Mouse (Mus musculus) lung, embryonic 14.5 days (tissue): Measurements from ENCODE around the gene Fdx1. TPM values are rescaled to one million over a fixed set of nuclear protein-coding genes. Genes with fewer than 3 reads are reported as not detected.

Source experiments
- ATAC-seq: fragments of 200-750 bp; cut with Nextera tagmentation; 2 replicates; pipeline ENCODE4 v1.8.0; 2017; ENCODE audit warnings: mild to moderate bottlenecking, moderate TSS enrichment, moderate library complexity; ENCODE audit not compliant: insufficient read depth
- DNase-seq: peaks from one replicate; pipeline ENCODE4 v3.0.0-alpha.2; 2015
- H3K27ac ChIP-seq: fragments of 300-500 bp; sonication (generic); 2 replicates; pipeline ENCODE4 v1.5.1; 2014; ENCODE audit warnings: low read depth, mild to moderate bottlenecking, moderate library complexity
- H3K27me3 ChIP-seq: fragments of 300-500 bp; sonication (generic); 2 replicates; pipeline ENCODE4 v1.6.1; 2014; ENCODE audit warnings: low read length, control low read depth; ENCODE audit not compliant: insufficient read depth
- H3K36me3 ChIP-seq: fragments of 300-500 bp; sonication (generic); 2 replicates; pipeline ENCODE4 v1.6.1; 2014; ENCODE audit warnings: control low read depth; ENCODE audit not compliant: insufficient read depth
- H3K4me1 ChIP-seq: fragments of 300-500 bp; sonication (generic); 2 replicates; pipeline ENCODE4 v1.6.1; 2014; ENCODE audit warnings: antibody characterized with exemption, control low read depth; ENCODE audit not compliant: insufficient read depth
- H3K4me2 ChIP-seq: fragments of 300-500 bp; sonication (generic); 2 replicates; pipeline ENCODE4 v1.6.1; 2014; ENCODE audit warnings: mild to moderate bottlenecking
- H3K4me3 ChIP-seq: fragments of 300-500 bp; sonication (generic); 2 replicates; pipeline ENCODE4 v1.5.1; 2014; ENCODE audit warnings: low read depth, low read length
- H3K9ac ChIP-seq: fragments of 300-500 bp; sonication (generic); 2 replicates; pipeline ENCODE4 v1.6.1; 2014
- H3K9me3 ChIP-seq: fragments of 300-500 bp; sonication (generic); 2 replicates; pipeline ENCODE4 v1.6.1; 2016; ENCODE audit warnings: low read depth, low read length, control low read depth
- CTCF ChIP-seq: IDR thresholded peaks from 2 replicates; pipeline ENCODE4 v1.5.1; 2016; ENCODE audit warnings: antibody characterized with exemption, low read depth
- WGBS: fragments of 180-500 bp; shearing (Covaris S2); extraction: QIAGEN DNeasy Blood & Tissue Kit; methylation state at CpG from one replicate; pipeline ENCODE4 v1.1.7; 2014; 5-methylcytosine and 5-hydroxymethylcytosine counted together
- polyA plus RNA-seq: library from polyadenylated mRNA; unstranded; fragments of >200 nt; fragmentation: Nextera tagmentation; extraction: Ambion mirVana; gene quantifications from 2 replicates; pipeline ENCODE4 v1.2.1, GENCODE M21; 2014

Fdx1 gene
- polyA plus RNA-seq, 1 experiment from 2014 or later, result 98.5 TPM

DNA sequence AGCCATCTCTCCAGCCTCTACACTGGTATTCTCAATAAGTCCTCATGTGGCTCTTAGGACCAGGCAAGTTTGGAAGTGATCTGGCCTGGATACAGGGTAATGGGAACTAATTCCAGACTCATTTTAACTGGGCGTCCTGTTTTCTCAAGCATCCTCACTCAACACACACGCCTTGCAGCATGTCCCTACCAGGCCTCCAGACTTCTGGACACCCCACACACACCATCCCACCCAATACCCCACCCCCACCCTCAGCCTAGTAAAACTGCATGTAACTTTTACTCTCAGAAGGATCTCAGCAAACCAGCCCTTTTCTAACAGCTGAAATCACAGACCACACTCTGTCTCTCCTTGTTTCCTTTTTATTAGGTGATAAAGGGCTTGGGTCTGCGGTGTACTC lies 35.7 kb downstream of the Fdx1 start:
- Histone ChIP-seq H3K4me3 (no peak overlapping the region), H3K27me3 (no peaks in the 10 kb centered on the region), H3K36me3 (no peaks in the 10 kb centered on the region), H3K4me2 (no peak overlapping the region), H3K9me3 (no peaks in the 10 kb centered on the region), H3K9ac (no peak overlapping the region), H3K4me1 (peaks cover 14% of the 10 kb centered on the region), H3K27ac (peak overlapping the region; percentile 84)
- peak; percentile 27 for DNase-seq
- ATAC-seq, result peak; percentile 13; the same call in 1 of the 2 replicates
- TF ChIP-seq CTCF, result no peak
- WGBS, result 49% methylated on average over 3 of the region's 3 CpGs

DNA sequence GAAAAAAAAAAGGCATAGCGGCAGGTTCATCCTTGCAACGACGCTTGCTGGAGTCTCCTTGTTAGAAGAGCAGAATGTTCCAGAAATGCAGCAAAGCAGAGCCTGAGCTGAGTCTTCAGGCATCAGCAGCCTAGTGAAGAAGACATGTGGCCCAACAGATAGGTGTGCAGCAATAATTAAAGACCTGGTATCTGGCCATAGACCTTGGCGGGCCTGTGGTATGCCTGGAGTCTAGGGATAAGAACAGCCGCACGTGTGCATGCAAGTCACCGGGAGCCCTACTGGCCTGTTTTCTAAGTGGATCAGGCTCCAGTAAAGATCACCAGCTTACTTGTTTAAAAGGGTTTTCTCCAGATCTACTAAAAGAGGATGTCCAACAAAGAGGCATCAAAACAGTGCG lies 36.7 kb downstream of the Fdx1 start:
- no peaks in the 10 kb centered on the region for H3K9me3 ChIP-seq
- no peak for TF ChIP-seq CTCF
- no peak for ATAC-seq
- H3K9ac ChIP-seq, result no peak overlapping the region
- WGBS, result 89% methylated on average over 8 of the region's 8 CpGs
- DNase-seq, result no peak
- H3K4me1 ChIP-seq, result peaks cover 9% of the 10 kb centered on the region
- H3K4me2 ChIP-seq, result no peak overlapping the region
- H3K27me3 ChIP-seq, result no peaks in the 10 kb centered on the region
- H3K27ac ChIP-seq, result no peak overlapping the region
- no peak overlapping the region for H3K4me3 ChIP-seq
- no peaks in the 10 kb centered on the region for H3K36me3 ChIP-seq

DNA sequence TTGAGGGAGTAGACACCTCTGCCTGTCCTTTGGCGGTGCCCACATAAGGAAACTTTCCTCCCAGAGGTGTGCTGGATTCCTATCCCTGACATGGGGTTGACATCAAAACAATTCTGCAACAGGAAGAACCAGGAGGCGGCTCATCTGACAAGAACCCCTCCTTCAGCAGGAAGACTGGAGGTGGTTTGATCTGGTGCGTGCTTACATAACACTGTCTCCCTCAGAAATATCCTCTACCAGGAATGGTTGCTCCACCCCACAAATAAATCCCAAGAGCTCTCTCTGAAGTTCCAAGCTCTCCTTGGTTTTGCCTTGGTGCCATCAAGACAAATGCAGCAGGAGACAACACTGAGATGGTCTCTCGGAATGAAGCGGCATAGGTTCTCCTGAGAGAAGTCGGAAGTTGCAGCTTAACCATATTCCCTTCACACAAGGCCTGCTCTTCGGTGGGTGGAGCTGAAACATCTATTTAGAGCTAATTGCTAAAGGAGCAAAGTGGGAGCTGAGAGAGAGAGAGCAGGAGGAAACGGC lies 38.7 kb downstream of the Fdx1 start:
- Histone ChIP-seq H3K36me3 (no peaks in the 10 kb centered on the region), H3K9me3 (no peaks in the 10 kb centered on the region), H3K9ac (no peak overlapping the region), H3K27ac (no peak overlapping the region), H3K27me3 (no peaks in the 10 kb centered on the region), H3K4me2 (no peak overlapping the region), H3K4me1 (peaks cover 7% of the 10 kb centered on the region), H3K4me3 (no peak overlapping the region)
- TF ChIP-seq CTCF, result no peak
- no peak for ATAC-seq
- no peak for DNase-seq
- 71% methylated on average over 8 of the region's 8 CpGs for WGBS

DNA sequence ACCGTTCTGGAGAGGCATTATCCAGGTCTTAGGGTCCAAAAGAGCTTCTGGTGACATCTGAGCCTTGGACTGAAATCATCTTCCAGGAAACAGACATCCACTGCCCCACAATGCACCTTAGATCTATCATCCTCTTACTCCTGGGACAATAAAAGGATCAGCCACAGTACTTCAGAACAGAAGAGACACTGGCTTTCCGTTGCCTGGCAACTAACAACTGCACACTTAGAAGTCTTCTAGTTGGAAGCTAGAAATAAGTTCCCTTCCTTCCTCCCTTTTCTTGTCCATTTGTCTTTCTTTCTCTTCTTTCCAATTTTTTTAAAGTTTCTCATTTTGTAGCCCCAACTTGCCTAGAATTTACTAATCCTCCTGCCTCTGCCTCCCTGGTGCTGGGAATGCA lies 40.6 kb downstream of the Fdx1 start:
- no peak for ATAC-seq
- H3K27me3 ChIP-seq, result no peaks in the 10 kb centered on the region
- H3K27ac ChIP-seq, result no peak overlapping the region
- H3K4me1 ChIP-seq, result no peaks in the 10 kb centered on the region
- H3K9me3 ChIP-seq, result no peaks in the 10 kb centered on the region
- 85% methylated on average over 2 of the region's 2 CpGs for WGBS
- no peak overlapping the region for H3K9ac ChIP-seq
- H3K4me2 ChIP-seq, result no peak overlapping the region
- DNase-seq, result no peak
- H3K36me3 ChIP-seq, result no peaks in the 10 kb centered on the region
- no peak for TF ChIP-seq CTCF
- no peak overlapping the region for H3K4me3 ChIP-seq

DNA sequence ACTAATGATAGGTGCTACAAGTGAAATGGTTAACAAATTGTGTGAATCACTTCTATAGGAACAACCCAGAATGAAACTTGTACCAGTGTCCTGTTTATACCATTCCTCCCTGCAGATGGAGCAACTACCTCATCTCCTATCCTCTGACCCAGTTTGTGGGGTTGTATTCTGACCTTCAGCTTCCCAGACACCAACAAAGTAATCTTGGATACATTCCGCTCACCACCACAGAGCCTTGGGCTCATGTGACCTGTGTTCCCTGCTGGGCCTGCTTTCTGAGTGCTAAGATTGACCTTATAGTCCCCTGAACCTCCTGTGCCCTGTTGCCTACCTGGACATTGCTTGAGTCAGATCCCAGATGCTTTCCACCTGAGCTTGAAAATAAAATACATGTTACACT lies 47.8 kb downstream of the Fdx1 start:
- Histone ChIP-seq H3K9me3 (no peaks in the 10 kb centered on the region), H3K27ac (no peak overlapping the region), H3K9ac (no peak overlapping the region), H3K27me3 (no peaks in the 10 kb centered on the region), H3K36me3 (no peaks in the 10 kb centered on the region), H3K4me3 (no peak overlapping the region), H3K4me1 (no peaks in the 10 kb centered on the region), H3K4me2 (no peak overlapping the region)
- TF ChIP-seq CTCF, result no peak
- ATAC-seq (no peak), DNase-seq (no peak)
- WGBS, result 76% methylated on average over 1 of the region's 1 CpGs

DNA sequence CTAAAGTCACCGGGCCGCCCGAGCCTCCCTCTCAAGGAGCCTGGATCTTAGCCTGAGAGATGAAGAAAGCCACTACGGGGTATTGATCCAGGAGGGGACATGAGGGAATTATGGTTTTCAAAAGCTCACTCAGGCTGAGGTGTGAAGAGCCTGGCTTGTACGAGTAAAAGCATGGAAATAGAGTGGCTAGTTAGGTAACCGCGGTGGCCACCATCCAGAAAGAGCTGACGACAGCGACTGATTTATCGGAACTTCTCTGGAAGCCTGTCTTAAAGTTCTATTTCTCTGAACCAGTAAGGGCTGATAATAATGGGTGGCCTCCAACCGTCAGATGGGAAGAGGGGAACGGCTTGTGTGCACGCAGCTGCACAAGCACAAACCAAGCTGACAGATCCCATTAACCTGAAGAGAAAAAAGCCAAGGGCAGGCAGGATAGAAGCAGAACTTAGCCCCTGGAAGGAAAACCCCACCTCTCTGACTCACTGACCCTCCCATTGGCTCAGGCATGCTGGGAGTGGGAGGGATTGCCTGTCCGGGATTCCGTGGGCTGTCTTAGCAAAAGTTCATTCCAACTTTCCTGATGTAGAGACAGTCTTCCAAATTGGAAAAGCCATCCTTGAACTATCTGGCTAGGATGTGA lies 48.8 kb downstream of the Fdx1 start:
- no peak overlapping the region for H3K4me2 ChIP-seq
- TF ChIP-seq CTCF, result no peak
- ATAC-seq (no peak), DNase-seq (no peak)
- H3K9ac ChIP-seq, result no peak overlapping the region
- no peaks in the 10 kb centered on the region for H3K4me1 ChIP-seq
- no peak overlapping the region for H3K27ac ChIP-seq
- H3K4me3 ChIP-seq, result no peak overlapping the region
- no peaks in the 10 kb centered on the region for H3K27me3 ChIP-seq
- no peaks in the 10 kb centered on the region for H3K36me3 ChIP-seq
- WGBS, result 73% methylated on average over 15 of the region's 15 CpGs
- no peaks in the 10 kb centered on the region for H3K9me3 ChIP-seq

DNA sequence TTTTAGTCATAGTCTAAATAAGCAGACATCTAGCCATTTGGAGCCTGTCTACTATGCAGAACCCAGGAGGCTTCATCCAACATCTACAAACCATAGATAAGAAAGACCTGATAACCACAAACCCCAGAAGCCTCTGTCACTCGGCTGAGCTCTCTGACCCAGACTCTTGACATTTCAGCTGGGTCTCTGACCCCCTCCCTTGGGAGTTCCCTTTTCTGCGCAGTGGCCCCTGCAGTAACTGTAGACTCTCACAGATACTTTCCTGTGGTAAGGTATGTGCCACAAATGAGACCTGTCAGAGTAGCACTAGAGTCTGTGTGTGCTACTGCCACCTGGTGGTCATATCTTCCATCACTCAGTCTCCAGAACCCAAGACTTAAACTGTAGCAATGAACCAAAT lies 54.5 kb downstream of the Fdx1 start:
- peak; percentile 93 for TF ChIP-seq CTCF
- H3K9ac ChIP-seq, result no peak overlapping the region
- H3K9me3 ChIP-seq, result no peaks in the 10 kb centered on the region
- WGBS, result 1% methylated on average over 2 of the region's 2 CpGs
- H3K4me1 ChIP-seq, result no peaks in the 10 kb centered on the region
- peak; percentile 93 for DNase-seq
- H3K4me2 ChIP-seq, result no peak overlapping the region
- H3K27ac ChIP-seq, result no peak overlapping the region
- no peaks in the 10 kb centered on the region for H3K27me3 ChIP-seq
- peak; percentile 85 for ATAC-seq
- no peaks in the 10 kb centered on the region for H3K36me3 ChIP-seq
- H3K4me3 ChIP-seq, result no peak overlapping the region
